Mouse (Mus musculus) CH12.LX (cell line): ENCODE results near the gene Gm20388. TPM values are rescaled to one million over a fixed set of nuclear protein-coding genes. Genes with fewer than 3 reads are reported as not detected.

Experiments
- DNase-seq: peaks from one replicate; pipeline ENCODE4 v3.0.0-alpha.2; 2013; ENCODE audit errors: extremely low read depth
- H3K27ac ChIP-seq: 2 replicates; pipeline ENCODE4 v1.5.1; 2012; ENCODE audit warnings: low read depth, mild to moderate bottlenecking, control low read depth, moderate library complexity; ENCODE audit not compliant: insufficient read depth
- H3K27me3 ChIP-seq: replicated peaks from 2 replicates; pipeline ENCODE3; 2012; ENCODE audit warnings: inconsistent platforms
- H3K36me3 ChIP-seq, 2 experiments: replicated peaks in 1 of 2; 2 replicates each; pipeline versions ENCODE3 to v1.6.1; 2012; ENCODE audit warnings: inconsistent platforms in 1 of 2, low read length in 1 of 2, mild to moderate bottlenecking in 1 of 2, mixed read lengths in 1 of 2, moderate library complexity in 1 of 2; ENCODE audit not compliant: control insufficient read depth in 1 of 2, insufficient read depth in 1 of 2
- H3K4me1 ChIP-seq, 2 experiments: 2 replicates each; pipeline ENCODE4 v1.6.1; 2012; ENCODE audit warnings: inconsistent platforms in 1 of 2, moderate library complexity in 1 of 2; ENCODE audit not compliant: insufficient read depth in 2 of 2, control insufficient read depth in 1 of 2
- H3K4me2 ChIP-seq: 2 replicates; pipeline ENCODE4 v1.6.1; 2012; ENCODE audit warnings: low read depth, mild to moderate bottlenecking, control low read depth; ENCODE audit not compliant: poor library complexity, insufficient read depth, severe bottlenecking
- H3K4me3 ChIP-seq, 3 experiments: fragments of 150-350 bp in 1 of 3; sonication (generic) in 1 of 3; replicated peaks in 1 of 3; 2 replicates each; pipeline versions ENCODE3 to v1.5.1; 2011 to 2012; ENCODE audit warnings: low read depth in 2 of 3, low read length in 2 of 3, mild to moderate bottlenecking in 2 of 3, moderate library complexity in 2 of 3, control low read depth in 1 of 3, improper control_type of control experiment in 1 of 3, inconsistent platforms in 1 of 3, mixed read lengths in 1 of 3; ENCODE audit not compliant: poor library complexity in 1 of 3
- H3K79me2 ChIP-seq: replicated peaks from 2 replicates; pipeline ENCODE4 v1.6.1; 2012; ENCODE audit warnings: mild to moderate bottlenecking, moderate library complexity; ENCODE audit not compliant: control insufficient read depth, poor library complexity, insufficient read depth, severe bottlenecking; ENCODE audit errors: extremely low read depth
- H3K9ac ChIP-seq: 2 replicates; pipeline ENCODE4 v1.6.1; 2012; ENCODE audit warnings: low read depth, mild to moderate bottlenecking, control low read depth, moderate library complexity; ENCODE audit not compliant: insufficient read depth
- H3K9me3 ChIP-seq: replicated peaks from 2 replicates; pipeline ENCODE3; 2012; ENCODE audit warnings: low read length, inconsistent platforms, mixed read lengths
- BHLHE40 ChIP-seq: IDR thresholded peaks from 2 replicates; pipeline ENCODE4 v1.6.1; 2011; ENCODE audit warnings: mild to moderate bottlenecking, low read depth, low read length, improper control_type of control experiment
- CHD1 ChIP-seq: IDR thresholded peaks from 2 replicates; pipeline ENCODE4 v1.6.1; 2012; ENCODE audit warnings: low read depth, low read length, improper control_type of control experiment, inconsistent platforms
- CHD2 ChIP-seq: IDR thresholded peaks from 2 replicates; pipeline ENCODE4 v1.6.1; 2011; ENCODE audit warnings: low read length, improper control_type of control experiment
- CTCF ChIP-seq, 2 experiments: IDR thresholded peaks in 1 of 2; conservative IDR thresholded peaks in 1 of 2; 2 replicates each; pipeline ENCODE4 v1.5.1; 2011 to 2012; ENCODE audit warnings: low read depth in 2 of 2, low read length in 2 of 2, improper control_type of control experiment in 1 of 2, inconsistent platforms in 1 of 2, mild to moderate bottlenecking in 1 of 2, moderate library complexity in 1 of 2
- E2F4 ChIP-seq: IDR thresholded peaks from 2 replicates; pipeline ENCODE4 v1.6.1; 2011; ENCODE audit warnings: low read depth, low read length, improper control_type of control experiment; ENCODE audit not compliant: insufficient replicate concordance
- ELF1 ChIP-seq: IDR thresholded peaks from 2 replicates; pipeline ENCODE4 v1.6.1; 2014; ENCODE audit warnings: low read depth, mild to moderate bottlenecking, inconsistent platforms, low read length, improper control_type of control experiment
- EP300 ChIP-seq: IDR thresholded peaks from 2 replicates; pipeline ENCODE4 v1.6.1; 2011; ENCODE audit warnings: low read length, improper control_type of control experiment
- ETS1 ChIP-seq: conservative IDR thresholded peaks from 2 replicates; pipeline ENCODE4 v1.6.1; 2012; ENCODE audit warnings: low read depth, mild to moderate bottlenecking, inconsistent platforms, low read length, improper control_type of control experiment, moderate library complexity
- HCFC1 ChIP-seq: IDR thresholded peaks from 2 replicates; pipeline ENCODE4 v1.6.1; 2012; ENCODE audit warnings: low read depth, mild to moderate bottlenecking, inconsistent platforms, low read length, improper control_type of control experiment
- IRF4 ChIP-seq: IDR thresholded peaks from 2 replicates; pipeline ENCODE4 v1.6.1; 2014; ENCODE audit warnings: low read depth, mild to moderate bottlenecking, inconsistent platforms, low read length, improper control_type of control experiment
- JUND ChIP-seq: conservative IDR thresholded peaks from 2 replicates; pipeline ENCODE4 v1.6.1; 2011; ENCODE audit warnings: low read depth, low read length, improper control_type of control experiment
- KAT2A ChIP-seq: IDR thresholded peaks from 2 replicates; pipeline ENCODE4 v1.6.1; 2012; ENCODE audit warnings: low read length, improper control_type of control experiment, inconsistent platforms; ENCODE audit not compliant: insufficient replicate concordance
- MAFK ChIP-seq: IDR thresholded peaks from 2 replicates; pipeline ENCODE4 v1.6.1; 2011; ENCODE audit warnings: low read length, improper control_type of control experiment; ENCODE audit not compliant: insufficient replicate concordance
- MAX ChIP-seq: IDR thresholded peaks from 2 replicates; pipeline ENCODE4 v1.6.1; 2011; ENCODE audit warnings: low read length, improper control_type of control experiment
- MAZ ChIP-seq: IDR thresholded peaks from 2 replicates; pipeline ENCODE4 v1.6.1; 2012; ENCODE audit warnings: low read depth, mild to moderate bottlenecking, inconsistent platforms, low read length, improper control_type of control experiment, moderate library complexity
- MEF2A ChIP-seq: IDR thresholded peaks from 2 replicates; pipeline ENCODE4 v1.6.1; 2014; ENCODE audit warnings: low read depth, mild to moderate bottlenecking, inconsistent platforms, low read length, improper control_type of control experiment, borderline replicate concordance
- MXI1 ChIP-seq: IDR thresholded peaks from 2 replicates; pipeline ENCODE4 v1.6.1; 2011; ENCODE audit warnings: mild to moderate bottlenecking, low read depth, low read length, improper control_type of control experiment
- MYC ChIP-seq: IDR thresholded peaks from 2 replicates; pipeline ENCODE4 v1.6.1; 2011; ENCODE audit warnings: low read depth, mild to moderate bottlenecking, improper control_type of control experiment, low read length
- NELFE ChIP-seq: IDR thresholded peaks from 2 replicates; pipeline ENCODE4 v1.6.1; 2011; ENCODE audit warnings: low read depth, low read length, improper control_type of control experiment
- NRF1 ChIP-seq: IDR thresholded peaks from 2 replicates; pipeline ENCODE4 v1.6.1; 2014; ENCODE audit warnings: low read depth, mild to moderate bottlenecking, inconsistent platforms, low read length, improper control_type of control experiment, moderate library complexity
- PAX5 ChIP-seq: IDR thresholded peaks from 2 replicates; pipeline ENCODE4 v1.6.1; 2012; ENCODE audit warnings: low read length, inconsistent platforms, mixed read lengths
- POLR2A ChIP-seq: IDR thresholded peaks from 2 replicates; pipeline ENCODE4 v1.6.1; 2011; ENCODE audit warnings: low read depth, mild to moderate bottlenecking, improper control_type of control experiment, low read length
- POLR2AphosphoS2 ChIP-seq: IDR thresholded peaks from 2 replicates; pipeline ENCODE4 v1.6.1; 2011; ENCODE audit warnings: low read depth, low read length, improper control_type of control experiment
- RCOR1 ChIP-seq: conservative IDR thresholded peaks from 2 replicates; pipeline ENCODE4 v1.6.1; 2012; ENCODE audit warnings: low read depth, mild to moderate bottlenecking, inconsistent platforms, low read length, improper control_type of control experiment
- SIN3A ChIP-seq: IDR thresholded peaks from 2 replicates; pipeline ENCODE4 v1.6.1; 2012; ENCODE audit warnings: low read length, improper control_type of control experiment, inconsistent platforms
- SMC3 ChIP-seq: IDR thresholded peaks from 2 replicates; pipeline ENCODE4 v1.6.1; 2011; ENCODE audit warnings: low read depth, low read length, improper control_type of control experiment
- TBP ChIP-seq: conservative IDR thresholded peaks from 2 replicates; pipeline ENCODE4 v1.6.1; 2011; ENCODE audit warnings: low read depth, low read length, improper control_type of control experiment
- TCF12 ChIP-seq: IDR thresholded peaks from 2 replicates; pipeline ENCODE4 v1.6.1; 2014; ENCODE audit warnings: low read depth, mild to moderate bottlenecking, inconsistent platforms, low read length, improper control_type of control experiment
- USF1 ChIP-seq: IDR thresholded peaks from 2 replicates; pipeline ENCODE4 v1.6.1; 2014; ENCODE audit warnings: low read depth, mild to moderate bottlenecking, inconsistent platforms, low read length, improper control_type of control experiment
- USF2 ChIP-seq: conservative IDR thresholded peaks from 2 replicates; pipeline ENCODE4 v1.6.1; 2011; ENCODE audit warnings: low read depth, low read length, improper control_type of control experiment
- ZC3H11A ChIP-seq: IDR thresholded peaks from 2 replicates; pipeline ENCODE4 v1.6.1; 2012; ENCODE audit warnings: low read depth, mild to moderate bottlenecking, inconsistent platforms, low read length, improper control_type of control experiment
- ZKSCAN1 ChIP-seq: IDR thresholded peaks from 2 replicates; pipeline ENCODE4 v1.6.1; 2012; ENCODE audit warnings: low read depth, inconsistent platforms, low read length, improper control_type of control experiment, borderline replicate concordance
- ZNF384 ChIP-seq: IDR thresholded peaks from 2 replicates; pipeline ENCODE4 v1.6.1; 2012; ENCODE audit warnings: low read depth, low read length, improper control_type of control experiment, inconsistent platforms
- dilution Hi-C: fragments of 300-500 bp; cut with MboI; formaldehyde crosslinking; loops from 2 replicates; pipeline ENCODE4 v1.14.3; 2020; ENCODE audit warnings: low sequenced_read_pairs; ENCODE audit not compliant: extremely low pct_unique_long_range_greater_than_20kb, extremely low pct_ligation_motif_present
- in situ Hi-C: fragments of 300-500 bp; cut with MboI; formaldehyde crosslinking; loops from 3 replicates; pipeline ENCODE4 v1.14.3; 2019; ENCODE audit warnings: low sequenced_read_pairs, low pct_ligation_motif_present, low pct_unique_long_range_greater_than_20kb, mixed read lengths
- polyA plus RNA-seq: library from polyadenylated mRNA; unstranded; fragments of >175 nt; gene quantifications from 2 replicates; pipeline ENCODE4 v1.2.1, GENCODE M21; 2012; ENCODE audit warnings: low read depth; ENCODE audit not compliant: insufficient read length
- total RNA-seq, 2 experiments: library from RNA; depleted of rRNA; stranded (reverse); fragments of 300-350 nt in 1 of 2; fragments of >200 nt in 1 of 2; gene quantifications; 2 replicates each; pipeline ENCODE4 v1.2.3; 2012 to 2014

The Gm20388 gene
- total and polyA plus RNA-seq, 3 experiments = 14.8 to 26.3 (median 22.2) TPM

DNA sequence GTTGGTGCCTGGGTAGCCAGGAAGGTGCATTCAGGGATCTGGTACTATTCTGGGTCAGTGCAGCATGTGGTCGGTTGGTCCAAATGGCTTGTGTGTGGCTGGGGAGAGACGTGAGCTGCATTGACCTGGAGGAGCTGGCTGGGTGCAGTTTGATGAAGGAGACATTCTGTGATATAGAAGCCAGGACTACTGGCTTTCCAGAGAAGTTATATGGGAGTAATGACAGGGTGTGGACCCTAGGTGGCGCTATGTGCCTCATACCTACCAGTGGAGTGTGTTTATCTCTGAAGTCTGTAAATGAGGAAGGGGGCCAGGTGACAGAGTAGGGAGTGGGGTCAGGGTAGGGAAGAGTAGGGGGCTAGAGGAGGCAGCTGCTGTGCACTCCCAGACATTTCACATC, 1839.9 kb downstream of the Gm20388 start:
- no peaks in the 10 kb centered on the region for H3K36me3 ChIP-seq
- no peak for TF ChIP-seq CHD1
- TF ChIP-seq HCFC1 = no peak
- TF ChIP-seq TBP = no peak
- TF ChIP-seq NRF1 = no peak
- TF ChIP-seq CTCF (conservative IDR thresholded peaks at IDR 0.05 in 1 of 2, IDR thresholded peaks at IDR 0.05 in 1 of 2; ENCODE audit: low read depth in 2 of 2, low read length in 2 of 2) = peak; percentile 62 to 64
- TF ChIP-seq CHD2 = no peak
- TF ChIP-seq ZKSCAN1 = no peak
- no peak for TF ChIP-seq POLR2A
- TF ChIP-seq ELF1 = no peak
- 0 out of 2 replicates have a peak, but pooled peaks have one; percentile 7 for TF ChIP-seq SMC3
- TF ChIP-seq, all 38 proteins: peak for 2
- Histone ChIP-seq H3K9ac (no peak overlapping the region), H3K79me2 (no peaks in the 10 kb centered on the region), H3K27ac (no peak overlapping the region), H3K4me3 (no peak overlapping the region), H3K4me2 (no peak overlapping the region), H3K9me3 (peaks cover 24% of the 10 kb centered on the region), H3K4me1 (peaks cover 0 to 7% of the 10 kb centered on the region in 2 experiments; a peak in 2 of 4 replicates), H3K27me3 (peaks cover 67% of the 10 kb centered on the region)
- in situ Hi-C loops = loop anchor here (5.0 kb wide), 1 partner anchor 53 kb away; no protein-coding TSS in a partner anchor
- dilution Hi-C loops = no loop called here
- peak; percentile 29 for DNase-seq

DNA sequence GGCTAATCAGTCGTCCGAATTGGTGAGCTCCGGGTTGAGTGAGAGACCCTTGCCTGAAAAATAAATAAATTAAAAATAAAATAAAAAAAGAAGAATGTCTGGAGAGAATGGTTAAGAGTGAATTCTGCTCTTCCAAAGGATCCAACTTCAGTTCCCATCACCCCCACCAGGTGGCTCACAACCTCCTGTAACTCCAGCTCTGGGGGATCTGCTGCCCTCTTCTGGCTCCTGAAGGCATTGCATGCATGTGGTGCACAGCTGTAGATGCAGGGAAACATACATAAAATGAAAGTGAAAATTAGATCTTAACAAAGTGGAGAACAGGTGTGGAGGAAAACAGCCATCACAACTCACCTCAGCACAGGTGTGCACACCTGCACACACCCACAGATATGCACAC, 1840.8 kb downstream of the Gm20388 start:
- Histone ChIP-seq H3K9me3 (peaks cover 24% of the 10 kb centered on the region), H3K27me3 (peaks cover 67% of the 10 kb centered on the region), H3K36me3 (no peaks in the 10 kb centered on the region), H3K4me3 (no peak overlapping the region), H3K4me2 (no peak overlapping the region), H3K79me2 (no peaks in the 10 kb centered on the region), H3K4me1 (peaks cover 0 to 7% of the 10 kb centered on the region in 2 experiments; a peak in 2 of 4 replicates), H3K27ac (no peak overlapping the region), H3K9ac (no peak overlapping the region)
- dilution Hi-C loops = no loop called here
- peak; percentile 86 for DNase-seq
- in situ Hi-C loops = loop anchor here (5.0 kb wide), 1 partner anchor 54 kb away; no protein-coding TSS in a partner anchor
- TF ChIP-seq MEF2A (no peak), ETS1 (no peak), SIN3A (no peak), HCFC1 (no peak), RCOR1 (no peak), NELFE (peak; percentile 56; the same call in 1 of the 2 replicates), MXI1 (no peak), POLR2A (no peak), CTCF (conservative IDR thresholded peaks at IDR 0.05 in 1 of 2, IDR thresholded peaks at IDR 0.05 in 1 of 2; ENCODE audit: low read depth in 2 of 2, low read length in 2 of 2) (peak; percentile 97 to 99), PAX5 (no peak), E2F4 (no peak), POLR2AphosphoS2 (no peak), KAT2A (no peak), MYC (peak; percentile 53; the same call in 1 of the 2 replicates), TCF12 (peak; percentile 66; the same call in 1 of the 2 replicates), MAX (no peak), TBP (0 out of 2 replicates have a peak, but pooled peaks have one; percentile 16), ZKSCAN1 (no peak), USF2 (no peak), BHLHE40 (peak; percentile 50; the same call in 1 of the 2 replicates), JUND (peak; percentile 43; the same call in 1 of the 2 replicates), NRF1 (no peak), MAFK (no peak), EP300 (no peak), USF1 (no peak), MAZ (no peak), ZNF384 (no peak), ZC3H11A (no peak), IRF4 (no peak)
